Mouse (Mus musculus): ENCODE data around the gene Duoxa2.

- TF ChIP-seq CTCF (IDR thresholded peaks at IDR 0.05; ENCODE audit: borderline replicate concordance, insufficient read depth, low read depth, low read length) (no peak), POLR2A (IDR thresholded peaks at IDR 0.05; ENCODE audit: borderline replicate concordance, insufficient read depth, low read length) (no peak)
These were observed 18.7 kb downstream of the Duoxa2 start for GRCm38 (mm10) chr2:122317384-122317783.
